Mouse (Mus musculus): ENCODE results near the gene Mfsd5. TPM values are rescaled to one million over a fixed set of nuclear protein-coding genes. Genes with fewer than 3 reads are reported as not detected.

The Mfsd5 gene
- polyA plus RNA-seq, 1 experiment from 2014 or later = 60.1 TPM

Other genes starting within 250 kb of the Mfsd5 start
- 113 and 120 TPM in 2 replicates for gene Eif4b, start 205.7 kb upstream of the Mfsd5 start, polyA plus RNA-seq (2016; fragmentation: Nextera tagmentation; extraction: Ambion mirVana)
- 29.6 and 34.0 TPM in 2 replicates for gene Tns2, start 179.0 kb upstream of the Mfsd5 start, polyA plus RNA-seq (2016; fragmentation: Nextera tagmentation; extraction: Ambion mirVana)
- gene Spryd3, start 143.2 kb upstream of the Mfsd5 start, polyA plus RNA-seq (2016; fragmentation: Nextera tagmentation; extraction: Ambion mirVana) = 15.6 and 15.7 TPM in 2 replicates
- gene Igfbp6, start 135.1 kb upstream of the Mfsd5 start, polyA plus RNA-seq (2016; fragmentation: Nextera tagmentation; extraction: Ambion mirVana) = 0.92 and 1.2 TPM in 2 replicates
- gene Soat2, start 128.9 kb upstream of the Mfsd5 start, polyA plus RNA-seq (2016; fragmentation: Nextera tagmentation; extraction: Ambion mirVana) = 0.13 and 0.17 TPM in 2 replicates
- gene Zfp740, start 76.2 kb upstream of the Mfsd5 start, polyA plus RNA-seq (2016; fragmentation: Nextera tagmentation; extraction: Ambion mirVana) = 114 and 119 TPM in 2 replicates
- gene Csad, start 74.7 kb upstream of the Mfsd5 start, polyA plus RNA-seq (2016; fragmentation: Nextera tagmentation; extraction: Ambion mirVana) = 82.8 and 91.1 TPM in 2 replicates
- gene Itgb7, start 47.5 kb upstream of the Mfsd5 start, polyA plus RNA-seq (2016; fragmentation: Nextera tagmentation; extraction: Ambion mirVana) = 1.9 and 2.6 TPM in 2 replicates
- 121 and 123 TPM in 2 replicates for gene Rarg, start 21.9 kb upstream of the Mfsd5 start, polyA plus RNA-seq (2016; fragmentation: Nextera tagmentation; extraction: Ambion mirVana)
- gene Gm9918, start 8.9 kb upstream of the Mfsd5 start, polyA plus RNA-seq (2016; fragmentation: Nextera tagmentation; extraction: Ambion mirVana) = 0.99 and 1.1 TPM in 2 replicates
- gene Espl1, start 16.8 kb downstream of the Mfsd5 start, polyA plus RNA-seq (2016; fragmentation: Nextera tagmentation; extraction: Ambion mirVana) = 36.1 and 37.1 TPM in 2 replicates
- 433 and 448 TPM in 2 replicates for gene Pfdn5, start 46.7 kb downstream of the Mfsd5 start, polyA plus RNA-seq (2016; fragmentation: Nextera tagmentation; extraction: Ambion mirVana)
- 113 and 114 TPM in 2 replicates for gene Myg1, start 52.3 kb downstream of the Mfsd5 start, polyA plus RNA-seq (2016; fragmentation: Nextera tagmentation; extraction: Ambion mirVana)
- gene Aaas, start 71.3 kb downstream of the Mfsd5 start, polyA plus RNA-seq (2016; fragmentation: Nextera tagmentation; extraction: Ambion mirVana) = 78.4 and 89.3 TPM in 2 replicates
- gene Sp7, start 87.7 kb downstream of the Mfsd5 start, polyA plus RNA-seq (2016; fragmentation: Nextera tagmentation; extraction: Ambion mirVana) = 8.5 and 9.4 TPM in 2 replicates
- 12.0 TPM in 2 replicates for gene Sp1, start 126.7 kb downstream of the Mfsd5 start, polyA plus RNA-seq (2016; fragmentation: Nextera tagmentation; extraction: Ambion mirVana)
- 0.13 and 0.60 TPM in 2 replicates for gene Amhr2, start 165.9 kb downstream of the Mfsd5 start, polyA plus RNA-seq (2016; fragmentation: Nextera tagmentation; extraction: Ambion mirVana)
- 59.0 and 59.8 TPM in 2 replicates for gene Prr13, start 179.6 kb downstream of the Mfsd5 start, polyA plus RNA-seq (2016; fragmentation: Nextera tagmentation; extraction: Ambion mirVana)
- gene Pcbp2, start 191.1 kb downstream of the Mfsd5 start, polyA plus RNA-seq (2016; fragmentation: Nextera tagmentation; extraction: Ambion mirVana) = 228 and 230 TPM in 2 replicates
- not detected in 2 replicates for gene Gm10337, start 224.3 kb downstream of the Mfsd5 start, polyA plus RNA-seq (2016; fragmentation: Nextera tagmentation; extraction: Ambion mirVana)
- gene Map3k12, start 237.6 kb downstream of the Mfsd5 start, polyA plus RNA-seq (2016; fragmentation: Nextera tagmentation; extraction: Ambion mirVana) = 27.9 and 33.8 TPM in 2 replicates
- gene Tarbp2, start 238.7 kb downstream of the Mfsd5 start, polyA plus RNA-seq (2016; fragmentation: Nextera tagmentation; extraction: Ambion mirVana) = 114 and 119 TPM in 2 replicates
- gene Npff, start 245.5 kb downstream of the Mfsd5 start, polyA plus RNA-seq (2016; fragmentation: Nextera tagmentation; extraction: Ambion mirVana) = 3.0 and 3.7 TPM in 2 replicates

All from embryonic facial prominence, embryonic 12.5 days (tissue).